Mouse (Mus musculus): Measurements from ENCODE around the gene Myo1d.

GRCm38 (mm10) chr11:80799979-80800378 lies 20.2 kb upstream of the Myo1d start:
- no peak for TF ChIP-seq POLR2A (IDR thresholded peaks at IDR 0.05; ENCODE audit: low read depth, low read length)
- TF ChIP-seq CTCF (conservative IDR thresholded peaks at IDR 0.05; ENCODE audit: insufficient read depth, insufficient read length, low read depth, low read length), result peak; percentile 76

Data from kidney, adult 2 months (tissue).